Mouse (Mus musculus) urinary bladder, adult 2 months (tissue): ENCODE data around the gene Atp5f1. TPM values are rescaled to one million over a fixed set of nuclear protein-coding genes. Genes with fewer than 3 reads are reported as not detected.

Experiments
- DNase-seq: peaks from one replicate; pipeline ENCODE4 v3.0.0; 2022; ENCODE audit warnings: low spot score
- polyA plus RNA-seq: library from polyadenylated mRNA; depleted of rRNA; stranded (reverse); fragments of >200 nt; gene quantifications from 2 replicates; pipeline ENCODE4 v1.2.3, GENCODE M21; 2012; rRNA removed

Atp5f1 gene
- polyA plus RNA-seq, 1 experiment = 206 TPM

GRCm38 (mm10) chr3:105899394-105900147 is 60.3 kb downstream of the Atp5f1 start:
- DNase-seq = peak; percentile 69

GRCm38 (mm10) chr3:105898861-105899260 is 61.0 kb downstream of the Atp5f1 start:
- DNase-seq = no peak

- no peak for DNase-seq
Measured at GRCm38 (mm10) chr3:105898325-105898724, 61.6 kb downstream of the Atp5f1 start.

GRCm38 (mm10) chr3:105896811-105897210 is 63.1 kb downstream of the Atp5f1 start:
- DNase-seq = peak; percentile 6

GRCm38 (mm10) chr3:105894601-105895592 is 65.0 kb downstream of the Atp5f1 start:
- peak; percentile 93 for DNase-seq

- peak; percentile 22 for DNase-seq
Measured at GRCm38 (mm10) chr3:105893941-105894391, 65.9 kb downstream of the Atp5f1 start.

Other genes with a start within 250 kb of the Atp5f1 start
- gene Rap1a, start 158.8 kb downstream of the Atp5f1 start, polyA plus RNA-seq = 91.4 and 106 TPM in 2 replicates
- gene Adora3, start 89.2 kb downstream of the Atp5f1 start, polyA plus RNA-seq = 0.41 and 0.53 TPM in 2 replicates
- 0.13 and 0.14 TPM in 2 replicates for gene Tmigd3, start 89.2 kb downstream of the Atp5f1 start, polyA plus RNA-seq
- gene I830077J02Rik, start 27.4 kb downstream of the Atp5f1 start, polyA plus RNA-seq = 0.58 and 0.78 TPM in 2 replicates
- 40.7 and 44.1 TPM in 2 replicates for gene Wdr77, start 730 bp downstream of the Atp5f1 start, polyA plus RNA-seq
- gene Ovgp1, start 13.6 kb upstream of the Atp5f1 start, polyA plus RNA-seq = 3.1 and 4.2 TPM in 2 replicates
- not detected in 2 replicates for gene Pifo, start 54.5 kb upstream of the Atp5f1 start, polyA plus RNA-seq
- gene Chil5, start 72.7 kb upstream of the Atp5f1 start, polyA plus RNA-seq = 0.06 and 0.15 TPM in 2 replicates
- gene Chia1, start 153.1 kb upstream of the Atp5f1 start, polyA plus RNA-seq = 0.15 and 0.45 TPM in 2 replicates
- gene Chil3, start 207.5 kb upstream of the Atp5f1 start, polyA plus RNA-seq = 0.37 and 1.1 TPM in 2 replicates